Mouse (Mus musculus) telencephalon, adult 2 months (tissue): ENCODE measurements around the gene 1110065P20Rik.
A peak's percentile ranks its signal among the peaks of the same experiment; 100 is the strongest.

ENCODE experiments used
- DNase-seq: peaks from one replicate; pipeline ENCODE4 v3.0.0-alpha.2; 2011; ENCODE audit warnings: low read depth, low spot score

Gene 1110065P20Rik

DNA sequence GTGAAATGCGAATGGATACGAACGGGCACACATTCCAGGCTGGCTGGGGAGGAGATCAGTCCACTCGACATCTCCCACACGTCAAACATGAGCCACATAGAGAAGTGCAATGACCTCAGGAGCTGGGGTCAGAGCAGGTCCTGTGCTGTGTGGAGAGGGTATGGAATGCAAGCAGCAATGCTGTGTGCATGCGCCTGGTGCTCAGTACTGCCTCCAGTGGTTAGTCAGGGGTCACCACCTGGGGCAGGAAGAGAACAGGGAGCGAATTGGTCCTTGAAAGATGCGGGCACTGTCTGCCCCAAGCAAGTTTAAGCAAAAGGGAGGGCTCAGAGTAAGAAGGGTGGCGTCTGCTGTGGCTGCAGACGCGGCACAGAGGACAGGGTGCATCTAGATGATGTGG, 7.5 kb downstream of the 1110065P20Rik start:
- DNase-seq, result no peak

DNA sequence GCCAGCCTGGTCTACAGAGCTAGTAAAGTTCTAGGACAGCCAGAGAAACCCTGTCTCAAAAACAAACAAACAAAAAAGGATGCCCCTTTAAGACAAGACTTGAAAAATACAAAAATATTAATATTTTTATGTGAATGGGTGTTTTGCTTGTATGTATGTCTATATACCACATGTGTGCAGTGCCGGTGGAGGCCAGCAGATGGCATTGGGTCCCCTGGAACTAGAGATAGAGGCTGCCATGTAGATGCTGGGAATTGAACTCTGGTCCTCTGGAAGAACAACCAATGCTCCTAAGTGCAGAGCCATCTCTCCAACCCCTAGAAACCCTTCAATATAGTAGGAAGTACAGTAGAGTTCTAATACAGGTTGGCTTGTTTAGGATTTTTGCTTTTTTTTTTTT, 10.0 kb downstream of the 1110065P20Rik start:
- DNase-seq, result no peak

DNA sequence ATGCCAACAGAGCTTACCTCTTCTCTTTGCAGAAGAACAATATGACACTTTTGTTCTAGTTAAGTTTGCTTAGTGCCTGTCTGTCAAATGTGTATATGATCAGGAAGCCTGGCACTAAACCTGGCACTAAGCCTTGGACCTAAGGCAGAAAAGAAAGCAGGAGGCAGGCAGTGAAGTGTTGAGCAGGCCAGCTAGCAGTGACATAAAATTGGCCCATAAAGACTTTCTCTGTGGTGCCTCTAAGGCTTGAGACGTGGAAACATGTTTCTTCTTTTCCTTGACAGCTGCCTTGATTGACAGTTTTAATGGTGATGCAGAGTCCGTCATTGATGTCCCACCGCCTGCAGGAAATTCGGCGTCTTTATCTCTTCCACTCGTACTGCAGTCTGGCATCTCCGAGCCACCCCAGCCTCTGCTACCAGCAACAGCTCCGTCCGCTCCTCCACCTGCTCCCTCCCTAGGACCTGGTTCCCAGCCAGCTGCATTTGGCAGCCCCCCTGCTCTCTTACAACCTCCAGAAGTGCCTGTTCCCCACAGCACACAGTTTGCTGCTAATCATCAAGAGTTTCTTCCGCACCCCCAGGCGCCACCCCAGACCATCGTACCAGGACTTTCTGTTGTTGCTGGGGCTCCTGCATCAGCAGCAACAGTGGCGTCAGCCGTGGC, 12.8 kb downstream of the 1110065P20Rik start:
- DNase-seq, result no peak

DNA sequence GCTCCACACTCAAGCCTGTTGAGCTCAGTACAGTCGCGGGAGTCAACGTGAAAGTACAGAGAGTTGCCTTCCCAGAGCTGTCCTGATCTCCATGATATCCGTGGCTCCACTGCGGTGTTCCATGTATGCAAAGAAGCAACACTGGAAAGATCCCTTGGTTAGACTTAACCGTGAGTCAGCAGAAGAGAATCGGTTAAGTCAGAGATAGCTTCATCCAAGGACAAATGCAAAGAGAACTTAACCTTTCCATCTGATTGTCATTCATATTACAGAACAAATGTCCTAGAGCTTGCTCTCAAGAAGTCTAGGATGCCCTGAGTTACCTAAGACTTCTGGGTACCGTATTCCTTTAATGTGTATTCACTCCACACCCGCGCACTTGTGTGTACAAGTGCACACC, 18.2 kb downstream of the 1110065P20Rik start:
- no peak for DNase-seq

DNA sequence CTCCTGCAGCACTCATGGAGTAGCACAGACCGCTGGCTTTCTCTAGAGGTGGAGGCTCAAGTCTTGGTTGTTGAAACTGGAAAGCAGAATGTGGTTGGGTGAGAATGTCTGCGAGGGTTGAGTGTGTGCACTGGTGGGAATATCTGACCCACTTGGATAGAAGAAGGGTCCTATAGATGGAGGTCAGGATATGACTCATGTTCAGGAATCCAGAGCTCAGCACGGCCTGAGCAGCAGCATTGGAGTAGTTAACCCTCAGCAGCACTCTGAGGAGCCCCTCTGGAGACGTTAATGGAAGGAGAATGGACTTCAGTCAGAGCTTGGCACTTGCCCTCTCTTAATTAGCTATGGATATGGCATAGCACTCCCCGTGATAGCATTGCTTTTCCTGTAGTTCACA, 21.3 kb downstream of the 1110065P20Rik start:
- no peak for DNase-seq

DNA sequence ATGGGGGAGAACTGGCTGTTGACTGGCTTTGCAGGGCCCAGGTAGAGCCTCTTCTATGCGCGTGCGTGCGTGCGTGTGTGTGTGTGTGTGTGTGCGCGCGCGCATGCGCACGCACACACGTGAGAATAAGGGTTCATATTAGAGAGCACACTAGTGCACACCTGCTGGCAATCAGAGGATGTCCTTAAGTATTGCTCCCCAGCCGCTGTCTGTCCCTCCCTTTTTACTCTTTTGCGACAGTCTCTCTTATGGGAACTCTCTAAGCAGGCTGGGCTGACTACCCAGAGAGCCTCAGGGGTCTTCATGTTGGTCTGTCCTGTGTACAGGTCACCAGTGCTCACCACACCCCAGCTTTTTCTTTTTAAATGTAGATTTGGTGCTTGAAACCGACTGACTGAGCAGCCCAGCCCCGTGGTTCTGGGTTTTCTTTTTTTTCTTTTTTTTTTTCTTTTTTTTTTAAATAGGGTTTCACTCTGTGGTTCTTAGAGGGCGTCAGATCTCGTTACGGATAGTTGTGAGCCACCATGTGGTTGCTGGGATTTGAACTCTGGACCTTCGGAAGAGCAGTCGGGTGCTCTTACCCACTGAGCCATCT, 25.5 kb downstream of the 1110065P20Rik start:
- no peak for DNase-seq

DNA sequence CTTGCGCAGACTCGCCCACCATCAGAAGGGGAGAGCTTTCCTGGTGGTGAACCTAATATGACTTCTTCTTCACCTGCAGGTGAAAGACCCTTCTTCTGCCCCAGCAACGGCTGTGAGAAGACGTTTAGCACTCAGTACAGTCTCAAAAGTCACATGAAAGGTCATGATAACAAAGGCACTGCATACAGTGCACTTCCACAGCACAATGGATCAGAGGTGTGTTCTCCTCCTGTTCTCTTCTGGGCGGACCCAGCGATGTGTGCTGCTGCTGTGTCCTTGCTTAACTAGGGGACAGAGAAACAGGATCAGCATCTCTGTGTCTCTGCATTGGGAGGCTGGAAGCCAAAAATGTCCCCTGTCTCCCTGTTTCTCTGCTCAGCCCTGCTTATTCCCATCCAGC, 26.0 kb downstream of the 1110065P20Rik start:
- no peak for DNase-seq

DNA sequence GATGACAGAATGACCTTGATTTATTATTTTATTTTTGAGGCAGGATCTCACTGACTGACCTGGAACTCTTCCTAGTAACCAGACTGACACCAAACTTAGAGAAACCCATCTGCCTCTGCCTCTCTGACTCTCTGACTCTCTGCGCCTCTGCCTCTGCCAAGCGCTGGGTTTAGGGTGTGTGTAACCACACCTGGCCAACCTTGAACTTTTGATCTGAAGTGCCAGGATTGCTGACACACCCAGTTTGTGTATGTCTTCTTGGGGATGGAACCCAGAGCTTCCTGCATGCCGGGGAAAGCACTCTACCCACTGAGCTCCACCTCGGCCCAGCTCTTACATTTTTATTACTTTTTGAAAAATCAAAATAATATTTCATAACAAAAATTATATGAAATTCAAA, 32.2 kb downstream of the 1110065P20Rik start:
- no peak for DNase-seq

DNA sequence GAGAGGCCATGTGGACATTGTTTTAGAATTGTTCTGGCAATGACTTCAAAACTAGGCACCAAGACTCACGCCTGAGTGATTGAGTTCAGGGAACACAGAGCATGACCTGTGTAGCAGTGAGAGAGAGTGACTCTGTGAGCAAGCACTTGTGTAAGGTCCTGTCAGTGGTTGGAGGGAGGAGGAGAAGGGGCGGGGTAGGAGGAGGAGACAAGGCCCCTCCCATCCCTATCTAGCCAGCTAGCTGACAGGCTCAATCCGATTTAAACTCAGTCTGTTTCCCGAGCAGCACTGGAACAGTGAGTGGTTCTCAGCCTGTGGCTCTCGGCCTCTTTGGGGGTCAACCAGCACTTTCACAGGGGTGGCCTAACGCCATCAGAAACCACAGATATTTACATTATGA, 33.2 kb downstream of the 1110065P20Rik start:
- no peak for DNase-seq

DNA sequence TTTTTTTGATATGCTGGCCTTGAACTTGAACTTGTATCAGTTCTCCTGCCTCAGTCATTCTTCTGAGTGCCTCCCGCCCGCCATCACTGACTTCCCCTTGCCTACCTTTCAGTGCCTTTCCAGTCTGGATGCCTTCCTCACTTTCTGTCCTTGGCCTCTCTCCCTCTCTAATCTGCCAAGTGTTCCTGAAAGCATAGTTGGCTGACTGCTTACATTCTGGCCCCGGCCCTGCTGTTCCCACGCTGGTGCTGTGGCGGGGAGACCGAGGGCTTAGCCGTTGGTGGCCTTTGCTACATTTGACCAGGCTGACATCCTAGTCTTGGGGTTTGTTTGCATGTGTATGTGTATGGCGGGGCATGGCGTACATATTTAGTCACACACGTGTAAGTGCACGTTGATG, 35.1 kb downstream of the 1110065P20Rik start:
- no peak for DNase-seq

DNA sequence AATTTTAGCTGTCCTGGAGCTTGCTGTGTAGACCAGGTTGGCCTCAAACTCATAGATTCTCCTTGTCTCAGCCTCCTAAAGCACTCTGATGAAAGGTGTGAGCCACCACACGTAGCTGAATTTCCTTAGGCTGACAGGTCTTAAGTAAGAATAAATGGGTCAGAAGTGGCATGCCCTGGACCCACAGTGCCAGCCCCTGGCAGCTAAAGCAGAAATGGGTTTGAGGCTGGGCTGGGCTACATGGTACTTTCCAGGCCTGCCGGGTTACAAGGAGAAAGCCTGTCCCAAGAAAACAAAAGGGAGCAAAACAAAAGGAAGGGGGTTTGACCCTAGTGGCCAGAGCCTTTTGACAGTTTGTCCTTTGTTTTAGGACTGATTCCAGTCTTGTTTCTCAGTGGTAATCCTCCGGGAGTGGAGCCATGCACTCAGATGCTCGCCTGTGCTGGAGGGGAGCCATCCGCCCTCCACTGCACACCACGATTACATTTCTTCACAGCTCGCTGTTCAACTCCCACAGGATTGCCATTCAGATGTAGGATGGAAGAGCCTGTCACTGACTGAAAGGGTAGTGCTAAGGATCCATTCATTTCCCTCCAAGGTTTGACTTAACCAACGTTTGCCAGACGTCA, 39.5 kb downstream of the 1110065P20Rik start:
- peak; percentile 76 for DNase-seq

DNA sequence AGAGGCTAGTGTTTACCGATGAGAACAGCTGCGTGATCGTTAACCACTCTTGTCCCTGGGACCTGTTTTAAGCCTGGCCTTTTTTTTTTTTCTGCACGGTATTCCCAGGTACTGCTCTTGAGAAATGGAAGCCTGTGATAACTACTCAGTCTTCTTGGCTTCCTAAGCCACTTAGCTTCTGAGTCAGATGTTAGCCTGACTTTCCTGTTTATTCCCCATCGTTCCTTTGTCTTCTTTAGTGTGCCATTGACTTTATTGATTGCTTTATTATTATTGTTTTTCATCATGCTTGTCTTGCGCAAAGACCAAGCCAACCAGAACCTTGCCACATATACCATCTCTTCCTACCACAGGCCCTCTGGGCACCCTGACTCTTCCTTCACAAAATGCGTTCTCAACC, 40.9 kb downstream of the 1110065P20Rik start:
- DNase-seq, result no peak

DNA sequence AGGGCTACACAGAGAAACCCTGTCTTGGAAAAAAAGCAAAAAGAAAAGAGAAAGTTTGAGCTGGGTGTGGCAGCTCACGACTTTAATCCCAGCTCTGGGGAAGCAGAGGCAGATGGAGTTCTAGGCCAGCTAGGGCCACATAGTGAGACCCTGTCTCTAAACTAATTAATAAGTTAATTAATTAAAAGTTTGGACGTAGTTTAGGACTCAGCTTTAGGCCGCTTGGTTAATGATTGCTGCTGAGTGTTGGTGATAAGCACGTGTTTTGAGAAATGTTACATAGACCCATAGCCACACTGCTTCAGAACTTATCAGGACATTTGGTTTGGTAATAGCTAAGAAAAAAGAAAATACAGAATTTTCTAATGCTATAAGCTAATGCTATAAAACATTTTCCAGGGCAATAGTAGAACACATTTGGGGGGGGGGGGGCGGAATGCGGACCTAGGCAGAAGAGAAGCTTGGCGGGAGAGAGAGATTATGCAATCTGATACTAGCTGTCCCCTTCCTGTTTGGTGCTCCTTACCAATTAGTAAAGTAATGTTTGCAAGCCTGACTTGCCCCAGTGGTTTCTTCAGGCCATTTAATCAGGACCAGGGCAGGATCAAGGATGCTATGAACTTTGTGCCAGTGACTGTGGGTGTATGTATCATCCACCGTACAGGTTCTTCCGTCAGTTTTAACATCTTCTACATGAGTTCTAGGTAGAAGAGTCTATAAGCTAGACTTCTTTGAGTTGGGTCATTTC, 41.7 kb downstream of the 1110065P20Rik start:
- DNase-seq, result no peak

DNA sequence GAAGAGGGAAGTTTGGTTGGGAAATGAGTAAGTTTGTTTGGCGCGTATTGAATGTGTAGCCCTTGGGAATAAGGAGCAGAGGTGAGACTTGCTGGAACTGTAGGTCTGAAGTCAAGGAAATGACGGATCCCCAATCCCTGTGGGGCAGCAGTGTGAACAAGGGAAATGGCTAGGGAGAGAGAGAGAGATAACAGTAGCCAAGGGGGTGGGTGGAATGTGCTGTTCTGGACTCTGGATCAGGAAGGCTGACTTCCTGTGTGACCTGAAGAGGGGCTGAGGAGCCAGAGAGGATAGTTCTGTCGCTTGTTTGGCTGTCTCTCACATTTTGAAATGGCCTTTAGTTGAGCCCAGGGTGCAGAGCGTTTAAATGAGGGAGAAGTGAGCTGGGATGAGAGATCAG, 42.5 kb downstream of the 1110065P20Rik start:
- DNase-seq, result no peak

DNA sequence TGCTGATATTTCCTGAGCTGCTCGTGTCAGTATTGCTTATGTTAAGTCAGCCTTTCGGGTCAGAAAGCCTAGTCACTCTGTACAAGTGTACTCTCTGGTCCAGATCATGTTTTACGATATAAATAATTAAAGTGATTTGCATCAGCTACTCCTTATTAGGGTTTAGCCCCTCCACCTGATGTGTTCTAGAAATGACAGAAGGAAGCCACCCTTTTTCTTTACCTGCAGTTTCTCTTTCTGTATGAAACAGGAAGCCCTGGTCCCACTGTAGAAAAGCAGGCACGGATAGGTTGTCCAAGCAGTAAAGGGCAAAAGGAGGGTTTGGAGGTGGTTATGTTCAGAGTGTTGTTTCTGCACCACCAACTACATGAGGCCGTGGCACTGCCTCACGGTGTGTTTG, 47.6 kb downstream of the 1110065P20Rik start:
- DNase-seq, result no peak

DNA sequence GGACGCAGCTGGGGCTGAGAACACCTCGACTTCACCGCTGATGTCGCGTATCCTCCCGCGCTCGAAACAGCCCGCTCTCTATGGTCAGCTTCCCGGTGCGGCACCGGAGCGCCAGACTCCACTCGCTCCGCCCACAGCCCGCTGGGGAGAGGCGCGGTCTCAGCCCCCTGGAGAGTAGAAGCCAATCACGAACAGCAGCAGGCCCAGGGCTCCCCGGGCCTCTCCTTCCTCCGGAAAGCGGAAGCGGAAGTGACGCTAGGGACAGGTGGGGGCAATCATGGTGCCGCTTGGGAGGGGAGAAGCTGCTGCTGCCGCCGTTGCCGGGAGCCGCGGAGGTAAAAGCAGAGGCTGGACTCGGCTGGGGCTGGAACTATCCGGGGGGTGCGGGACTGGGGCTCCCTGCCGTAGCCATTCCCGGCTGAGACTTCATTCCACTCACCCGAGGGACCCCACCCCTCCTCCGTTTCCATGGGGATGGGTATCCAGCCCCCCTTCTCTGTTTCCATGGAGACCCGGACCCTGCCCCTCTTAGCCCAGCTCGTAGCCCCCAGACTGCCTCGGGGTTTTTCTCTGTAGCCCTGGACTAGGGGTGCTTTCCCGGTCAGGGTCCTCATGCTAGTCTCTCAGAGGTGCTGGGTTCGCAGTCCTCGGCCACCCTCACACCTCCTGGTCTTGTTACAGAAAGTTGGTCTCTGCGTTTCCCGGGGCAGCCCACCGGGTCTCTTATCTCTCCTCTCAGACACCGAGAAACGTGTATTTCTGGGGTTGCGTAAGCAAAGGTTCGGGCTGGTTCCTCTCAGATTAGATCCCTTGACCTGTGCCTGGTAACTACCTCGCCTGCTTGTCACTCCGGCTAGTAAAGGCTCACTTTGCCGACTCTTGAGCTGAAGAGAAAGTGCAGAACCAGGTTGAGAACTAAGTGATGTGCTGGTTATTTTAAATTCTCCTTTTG, 48.4 kb downstream of the 1110065P20Rik start:
- peak; percentile 96 for DNase-seq

DNA sequence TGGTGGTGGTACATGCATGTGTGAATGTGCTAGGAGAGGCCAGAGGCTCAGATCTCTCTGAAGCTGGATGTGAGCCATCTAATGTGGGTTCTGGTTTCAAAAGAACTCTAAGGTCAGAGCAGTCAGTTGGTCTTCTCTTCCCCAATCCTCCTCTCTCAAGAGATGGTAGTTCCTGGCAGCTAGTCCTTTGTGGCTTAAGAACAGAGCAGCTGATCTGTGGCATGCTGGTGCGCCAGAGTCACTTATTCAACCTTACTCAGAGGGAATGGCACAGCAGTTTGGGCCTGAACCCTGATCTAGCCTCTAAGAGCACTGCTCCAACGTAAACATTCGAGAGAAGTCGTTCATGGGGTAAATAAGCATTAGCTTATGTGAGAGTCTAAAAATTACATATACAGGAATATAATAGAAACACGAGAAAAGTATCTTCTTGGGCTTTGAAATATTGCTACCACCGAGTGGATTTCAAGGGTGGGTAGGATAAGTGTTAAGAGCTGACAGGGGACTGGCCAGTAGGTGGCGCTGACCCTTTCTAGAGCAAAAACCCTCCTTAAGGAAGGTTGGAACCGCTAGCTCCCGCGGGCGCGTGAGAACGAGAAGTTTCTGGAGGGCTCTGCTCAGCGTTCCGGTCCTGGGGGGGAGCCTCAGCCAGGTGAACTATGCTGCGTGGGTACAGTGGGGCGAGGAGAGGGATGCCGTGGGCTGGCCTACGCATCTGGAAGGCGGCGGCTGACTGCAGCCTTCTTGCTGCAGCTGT, 49.3 kb downstream of the 1110065P20Rik start, which contains the start of gene Mtf1:
Mtf1 (plus strand) TSS at position 553 of the 757 bp plus-strand sequence.
- DNase-seq, result peak; percentile 86
